Mouse (Mus musculus): Measurements from ENCODE around the gene Mobp.

Gene Mobp

GRCm38 (mm10) chr9:120210865-120211264 is 61.4 kb downstream of the Mobp start:
- no peak for DNase-seq (ENCODE audit: low spot score)

- DNase-seq (ENCODE audit: low spot score), result no peak
Observed at GRCm38 (mm10) chr9:120212936-120213335, 63.4 kb downstream of the Mobp start.

- no peak for DNase-seq (ENCODE audit: low spot score)
Observed at GRCm38 (mm10) chr9:120214978-120215495, 65.5 kb downstream of the Mobp start.

GRCm38 (mm10) chr9:120219411-120219810 is 69.9 kb downstream of the Mobp start:
- no peak for DNase-seq (ENCODE audit: low spot score)
